Mouse (Mus musculus): ENCODE data around the gene Gm47959. TPM values are rescaled to one million over a fixed set of nuclear protein-coding genes. Genes with fewer than 3 reads are reported as not detected.

Gene Gm47959
- polyA plus RNA-seq, 1 experiment from 2014 or later, result not detected

DNA sequence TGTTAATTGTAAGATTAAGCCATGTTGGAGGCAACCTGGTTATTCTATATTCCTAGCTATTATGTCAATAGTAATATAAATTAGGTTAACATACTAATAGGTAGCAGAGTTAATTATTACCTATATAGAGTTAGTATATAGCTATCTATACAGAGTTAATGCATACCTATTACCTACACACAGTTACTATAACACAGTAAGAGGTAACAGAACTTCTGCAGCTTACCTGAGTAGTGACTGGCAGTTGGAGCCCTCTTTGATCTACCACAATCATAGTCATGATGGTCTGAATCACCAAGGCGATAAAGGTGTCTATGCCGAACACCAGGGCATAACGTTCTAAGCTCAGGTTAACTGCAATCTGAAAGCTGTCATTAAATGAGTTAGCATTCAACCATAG, 14.1 kb downstream of the Gm47959 start:
- no peak for ATAC-seq (ENCODE audit: insufficient read depth, low FRiP score, low TSS enrichment)
- 92% methylated on average over 3 of the region's 3 CpGs for WGBS
- Histone ChIP-seq H3K4me2 (ENCODE audit: low read depth) (no peak overlapping the region), H3K27ac (ENCODE audit: low read depth, low read length) (no peak overlapping the region), H3K27me3 (ENCODE audit: control insufficient read depth, insufficient read depth, low read length) (no peaks in the 10 kb centered on the region), H3K4me1 (ENCODE audit: control insufficient read depth, insufficient read depth, low read length) (no peaks in the 10 kb centered on the region), H3K9me3 (ENCODE audit: control insufficient read depth, low read length) (no peaks in the 10 kb centered on the region), H3K9ac (ENCODE audit: low read length) (no peak overlapping the region), H3K36me3 (ENCODE audit: control insufficient read depth, insufficient read depth, low read length) (no peaks in the 10 kb centered on the region), H3K4me3 (ENCODE audit: low read depth, low read length) (no peak overlapping the region)
- no peak for DNase-seq (ENCODE audit: low spot score)

GRCm38 (mm10) chr1:83015329-83015879, 15.1 kb downstream of the Gm47959 start:
- H3K4me2 ChIP-seq (ENCODE audit: low read depth), result no peak overlapping the region
- WGBS, result 78% methylated on average over 10 of the region's 10 CpGs
- H3K27ac ChIP-seq (ENCODE audit: low read depth, low read length), result no peak overlapping the region
- no peak for ATAC-seq (ENCODE audit: insufficient read depth, low FRiP score, low TSS enrichment)
- no peak for DNase-seq (ENCODE audit: low spot score)
- no peak overlapping the region for H3K4me3 ChIP-seq (ENCODE audit: low read depth, low read length)
- H3K9ac ChIP-seq (ENCODE audit: low read length), result no peak overlapping the region
- no peaks in the 10 kb centered on the region for H3K36me3 ChIP-seq (ENCODE audit: control insufficient read depth, insufficient read depth, low read length)
- H3K4me1 ChIP-seq (ENCODE audit: control insufficient read depth, insufficient read depth, low read length), result no peaks in the 10 kb centered on the region
- H3K9me3 ChIP-seq (ENCODE audit: control insufficient read depth, low read length), result no peaks in the 10 kb centered on the region
- H3K27me3 ChIP-seq (ENCODE audit: control insufficient read depth, insufficient read depth, low read length), result no peaks in the 10 kb centered on the region

DNA sequence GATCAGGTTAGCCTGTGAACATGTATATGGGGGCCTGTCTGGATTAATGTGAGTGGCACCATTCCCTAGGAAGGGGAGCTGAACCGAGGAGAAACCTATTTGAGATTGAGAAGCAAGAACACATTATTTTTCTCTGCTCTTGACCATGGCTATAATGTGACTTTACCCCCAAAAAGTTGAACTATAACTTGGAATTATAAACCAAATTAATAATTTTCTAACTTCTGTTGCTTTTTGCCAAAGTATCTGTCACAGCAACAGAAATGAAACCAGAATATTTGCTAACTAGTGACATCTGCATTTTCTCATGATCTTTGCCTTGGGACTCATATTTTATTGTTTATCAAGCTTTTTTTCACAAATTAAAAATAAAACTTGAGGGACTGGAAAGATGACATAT, 16.2 kb downstream of the Gm47959 start:
- Histone ChIP-seq H3K4me1 (ENCODE audit: control insufficient read depth, insufficient read depth, low read length) (no peaks in the 10 kb centered on the region), H3K36me3 (ENCODE audit: control insufficient read depth, insufficient read depth, low read length) (no peaks in the 10 kb centered on the region), H3K9ac (ENCODE audit: low read length) (no peak overlapping the region), H3K27ac (ENCODE audit: low read depth, low read length) (no peak overlapping the region), H3K9me3 (ENCODE audit: control insufficient read depth, low read length) (no peaks in the 10 kb centered on the region), H3K27me3 (ENCODE audit: control insufficient read depth, insufficient read depth, low read length) (no peaks in the 10 kb centered on the region), H3K4me3 (ENCODE audit: low read depth, low read length) (no peak overlapping the region), H3K4me2 (ENCODE audit: low read depth) (no peak overlapping the region)
- no peak for ATAC-seq (ENCODE audit: insufficient read depth, low FRiP score, low TSS enrichment)
- DNase-seq (ENCODE audit: low spot score), result no peak
- 65% methylated on average over 1 of the region's 1 CpGs for WGBS

GRCm38 (mm10) chr1:83031950-83032349, 31.6 kb downstream of the Gm47959 start:
- ATAC-seq (ENCODE audit: insufficient read depth, low FRiP score, low TSS enrichment), result no peak
- H3K27me3 ChIP-seq (ENCODE audit: control insufficient read depth, insufficient read depth, low read length), result no peaks in the 10 kb centered on the region

GRCm38 (mm10) chr1:83032508-83032907, 32.2 kb downstream of the Gm47959 start:
- no peak overlapping the region for H3K9ac ChIP-seq (ENCODE audit: low read length)
- H3K27me3 ChIP-seq (ENCODE audit: control insufficient read depth, insufficient read depth, low read length), result no peaks in the 10 kb centered on the region
- no peak overlapping the region for H3K4me2 ChIP-seq (ENCODE audit: low read depth)
- DNase-seq (ENCODE audit: low spot score), result no peak
- H3K36me3 ChIP-seq (ENCODE audit: control insufficient read depth, insufficient read depth, low read length), result no peaks in the 10 kb centered on the region
- H3K9me3 ChIP-seq (ENCODE audit: control insufficient read depth, low read length), result no peaks in the 10 kb centered on the region
- no peaks in the 10 kb centered on the region for H3K4me1 ChIP-seq (ENCODE audit: control insufficient read depth, insufficient read depth, low read length)
- no peak overlapping the region for H3K27ac ChIP-seq (ENCODE audit: low read depth, low read length)
- 89% methylated on average over 6 of the region's 6 CpGs for WGBS
- H3K4me3 ChIP-seq (ENCODE audit: low read depth, low read length), result no peak overlapping the region
- no peak for ATAC-seq (ENCODE audit: insufficient read depth, low FRiP score, low TSS enrichment)

More at GRCm38 (mm10) chr1:83031950-83032349, 31.6 kb downstream of the Gm47959 start:
- Histone ChIP-seq H3K4me1 (ENCODE audit: control insufficient read depth, insufficient read depth, low read length) (no peaks in the 10 kb centered on the region), H3K27ac (ENCODE audit: low read depth, low read length) (no peak overlapping the region), H3K4me2 (ENCODE audit: low read depth) (no peak overlapping the region), H3K4me3 (ENCODE audit: low read depth, low read length) (no peak overlapping the region), H3K36me3 (ENCODE audit: control insufficient read depth, insufficient read depth, low read length) (no peaks in the 10 kb centered on the region), H3K9ac (ENCODE audit: low read length) (no peak overlapping the region), H3K9me3 (ENCODE audit: control insufficient read depth, low read length) (no peaks in the 10 kb centered on the region)
- DNase-seq (ENCODE audit: low spot score), result no peak
- WGBS, result 65% methylated on average over 1 of the region's 1 CpGs

- Histone ChIP-seq H3K27me3 (ENCODE audit: control insufficient read depth, insufficient read depth, low read length) (no peaks in the 10 kb centered on the region), H3K4me1 (ENCODE audit: control insufficient read depth, insufficient read depth, low read length) (0 out of 2 replicates have a peak, but pooled peaks cover 2% of the 10 kb centered on the region), H3K9ac (ENCODE audit: low read length) (no peak overlapping the region), H3K4me2 (ENCODE audit: low read depth) (no peak overlapping the region), H3K9me3 (ENCODE audit: control insufficient read depth, low read length) (no peaks in the 10 kb centered on the region), H3K27ac (ENCODE audit: low read depth, low read length) (no peak overlapping the region), H3K4me3 (ENCODE audit: low read depth, low read length) (no peak overlapping the region), H3K36me3 (ENCODE audit: control insufficient read depth, insufficient read depth, low read length) (no peaks in the 10 kb centered on the region)
- ATAC-seq (ENCODE audit: insufficient read depth, low FRiP score, low TSS enrichment), result no peak
- no peak for DNase-seq (ENCODE audit: low spot score)
- 63% methylated on average over 5 of the region's 5 CpGs for WGBS
Observed at GRCm38 (mm10) chr1:83034509-83034908, 34.2 kb downstream of the Gm47959 start.

- H3K36me3 ChIP-seq (ENCODE audit: control insufficient read depth, insufficient read depth, low read length), result no peaks in the 10 kb centered on the region
- H3K27ac ChIP-seq (ENCODE audit: low read depth, low read length), result no peak overlapping the region
- 0 out of 2 replicates have a peak, but pooled peaks cover 2% of the 10 kb centered on the region for H3K4me1 ChIP-seq (ENCODE audit: control insufficient read depth, insufficient read depth, low read length)
- 78% methylated on average over 11 of the region's 11 CpGs for WGBS
- ATAC-seq (ENCODE audit: insufficient read depth, low FRiP score, low TSS enrichment), result no peak
- no peaks in the 10 kb centered on the region for H3K9me3 ChIP-seq (ENCODE audit: control insufficient read depth, low read length)
- no peak overlapping the region for H3K4me2 ChIP-seq (ENCODE audit: low read depth)
- no peak overlapping the region for H3K9ac ChIP-seq (ENCODE audit: low read length)
- H3K4me3 ChIP-seq (ENCODE audit: low read depth, low read length), result no peak overlapping the region
- no peak for DNase-seq (ENCODE audit: low spot score)
- H3K27me3 ChIP-seq (ENCODE audit: control insufficient read depth, insufficient read depth, low read length), result no peaks in the 10 kb centered on the region
Observed at GRCm38 (mm10) chr1:83036892-83037667, 36.7 kb downstream of the Gm47959 start.

GRCm38 (mm10) chr1:83038109-83038672, 37.8 kb downstream of the Gm47959 start, which contains the start of gene Slc19a3:
Gene Slc19a3 (minus strand): TSS chr1:83038448.
- under 1% methylated on average over 25 of the region's 25 CpGs for WGBS
- Histone ChIP-seq H3K27me3 (ENCODE audit: control insufficient read depth, insufficient read depth, low read length) (no peaks in the 10 kb centered on the region), H3K4me2 (ENCODE audit: low read depth) (peak within 1 kb of the TSS; percentile 60), H3K36me3 (ENCODE audit: control insufficient read depth, insufficient read depth, low read length) (no peaks in the 10 kb centered on the region), H3K9me3 (ENCODE audit: control insufficient read depth, low read length) (no peaks in the 10 kb centered on the region), H3K27ac (ENCODE audit: low read depth, low read length) (no peak within 1 kb of the TSS), H3K4me1 (ENCODE audit: control insufficient read depth, insufficient read depth, low read length) (0 out of 2 replicates have a peak, but pooled peaks cover 2% of the 10 kb centered on the region), H3K4me3 (ENCODE audit: low read depth, low read length) (peak within 1 kb of the TSS; percentile 38), H3K9ac (ENCODE audit: low read length) (peak within 1 kb of the TSS; percentile 52)
- ATAC-seq (ENCODE audit: insufficient read depth, low FRiP score, low TSS enrichment) (peak; percentile 88), DNase-seq (ENCODE audit: low spot score) (peak; percentile 57)

Measured in neural tube, embryonic 11.5 days (tissue).